Mouse (Mus musculus) midbrain, embryonic 12.5 days (tissue): Measurements from ENCODE around the gene Trf. TPM values are rescaled to one million over a fixed set of nuclear protein-coding genes. Genes with fewer than 3 reads are reported as not detected.
"Not testable (repeated sequence)": the region's sequence is repeated elsewhere in the genome, so short reads cannot be mapped to it uniquely, and the experiment has no call there.

Experiments
- ATAC-seq: fragments of 200-750 bp; cut with Nextera tagmentation; 2 replicates; pipeline ENCODE4 v1.8.0; 2017; ENCODE audit warnings: low read depth, moderate TSS enrichment, moderate library complexity; ENCODE audit not compliant: low FRiP score
- H3K27ac ChIP-seq: fragments of 300-500 bp; sonication (generic); replicated peaks from 2 replicates; pipeline ENCODE4 v1.5.1; 2016; ENCODE audit warnings: mild to moderate bottlenecking
- H3K27me3 ChIP-seq: fragments of 300-500 bp; sonication (generic); 2 replicates; pipeline ENCODE4 v1.6.1; 2016; ENCODE audit warnings: mild to moderate bottlenecking
- H3K36me3 ChIP-seq: fragments of 300-500 bp; sonication (generic); 2 replicates; pipeline ENCODE4 v1.6.1; 2016
- H3K4me1 ChIP-seq: fragments of 300-500 bp; sonication (generic); 2 replicates; pipeline ENCODE4 v1.6.1; 2016
- H3K4me2 ChIP-seq: fragments of 300-500 bp; sonication (generic); replicated peaks from 2 replicates; pipeline ENCODE4 v1.6.1; 2016; ENCODE audit warnings: mild to moderate bottlenecking, moderate library complexity
- H3K4me3 ChIP-seq: fragments of 300-500 bp; sonication (generic); 2 replicates; pipeline ENCODE4 v1.5.1; 2016; ENCODE audit warnings: mild to moderate bottlenecking
- H3K9ac ChIP-seq: fragments of 300-500 bp; sonication (generic); replicated peaks from 2 replicates; pipeline ENCODE4 v1.6.1; 2016; ENCODE audit warnings: mild to moderate bottlenecking, moderate library complexity
- H3K9me3 ChIP-seq: fragments of 300-500 bp; sonication (generic); 2 replicates; pipeline ENCODE4 v1.6.1; 2016; ENCODE audit warnings: mild to moderate bottlenecking
- WGBS: fragments of 180-500 bp; shearing (Covaris S2); methylation state at CpG from one replicate; pipeline ENCODE4 v1.1.7; 2016; 5-methylcytosine and 5-hydroxymethylcytosine counted together
- polyA plus RNA-seq: library from polyadenylated mRNA; unstranded; fragments of >200 nt; fragmentation: Nextera tagmentation; extraction: Ambion mirVana; gene quantifications from 2 replicates; pipeline ENCODE4 v1.2.1, GENCODE M21; 2016

Gene Trf
- polyA plus RNA-seq, 1 experiment from 2014 or later = 16.9 TPM

DNA sequence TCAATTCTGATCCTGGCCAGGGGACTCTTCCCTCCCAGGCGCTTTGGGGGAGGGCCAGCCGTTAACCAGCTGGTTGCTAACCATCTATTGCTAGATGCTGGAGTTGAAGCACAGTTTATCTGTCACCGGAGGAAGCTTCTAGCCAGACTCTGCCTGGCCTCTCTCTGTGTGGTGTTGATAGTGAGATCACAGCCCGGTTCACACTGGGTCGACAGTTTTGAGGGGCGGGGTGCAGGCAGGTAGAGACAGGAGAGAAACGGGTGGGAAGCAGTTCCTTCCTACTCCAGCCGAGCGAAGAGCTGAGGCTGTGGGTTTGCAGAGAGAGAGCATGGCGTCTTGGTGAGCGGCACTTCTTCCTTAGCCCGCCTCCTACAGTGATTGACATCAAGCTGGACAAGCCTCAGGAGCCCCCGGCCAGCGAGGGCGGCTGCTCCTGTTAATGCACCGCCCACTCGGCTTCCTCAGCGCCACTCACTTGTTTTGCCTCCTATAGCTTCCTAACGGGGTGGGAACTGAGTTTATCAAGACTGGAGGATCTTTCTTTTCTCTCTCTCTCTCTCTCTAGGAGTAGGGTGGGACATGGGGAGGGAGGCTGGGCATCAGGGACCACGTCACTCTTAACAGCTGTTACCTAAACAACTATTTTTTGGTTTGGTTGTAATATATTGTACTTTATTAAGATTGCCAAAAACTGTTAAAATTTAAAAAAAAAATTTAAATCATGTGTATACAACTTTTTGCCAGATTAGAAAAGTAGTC, 49.3 kb downstream of the Trf start:
- Histone ChIP-seq H3K9me3 (no peaks in the 10 kb centered on the region), H3K4me2 (peak overlapping the region; percentile 57), H3K9ac (peak overlapping the region; percentile 53; the same call in 1 of the 2 replicates), H3K27ac (peak overlapping the region; percentile 61), H3K4me3 (peak overlapping the region; percentile 32), H3K36me3 (peaks cover 32% of the 10 kb centered on the region), H3K4me1 (peaks cover 15% of the 10 kb centered on the region), H3K27me3 (no peaks in the 10 kb centered on the region)
- peak; percentile 90 for ATAC-seq
- WGBS = 3% methylated on average over 20 of the region's 20 CpGs

DNA sequence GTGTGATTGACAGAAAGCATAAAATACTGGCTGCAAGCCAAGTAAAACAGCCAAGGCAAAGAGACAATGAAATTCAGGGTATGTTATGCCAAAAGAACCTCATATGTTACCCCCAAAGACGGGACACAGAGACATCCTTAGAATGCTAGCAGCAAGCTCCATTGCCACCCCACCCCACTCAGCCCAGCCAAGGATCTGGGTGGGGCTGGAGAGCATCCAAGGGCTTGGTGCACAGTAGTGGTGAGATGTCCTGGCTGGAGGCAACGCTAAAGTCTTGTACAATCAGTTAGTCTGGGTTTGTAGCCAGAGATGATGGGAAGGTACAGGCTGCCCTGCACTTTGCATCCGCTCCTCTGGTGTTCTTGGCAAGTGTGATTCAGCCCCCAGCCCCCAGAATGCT, 49.9 kb downstream of the Trf start:
- peaks cover 15% of the 10 kb centered on the region for H3K4me1 ChIP-seq
- 72% methylated on average over 3 of the region's 3 CpGs for WGBS
- peak; percentile 10; the same call in 1 of the 2 replicates for ATAC-seq
- H3K27me3 ChIP-seq = no peaks in the 10 kb centered on the region
- peak overlapping the region; percentile 32; the same call in 1 of the 2 replicates for H3K4me3 ChIP-seq
- H3K9me3 ChIP-seq = no peaks in the 10 kb centered on the region
- H3K9ac ChIP-seq = peak overlapping the region; percentile 53; the same call in 1 of the 2 replicates
- peak overlapping the region; percentile 61; the same call in 1 of the 2 replicates for H3K27ac ChIP-seq
- H3K36me3 ChIP-seq = peaks cover 30% of the 10 kb centered on the region
- H3K4me2 ChIP-seq = peak overlapping the region; percentile 57

DNA sequence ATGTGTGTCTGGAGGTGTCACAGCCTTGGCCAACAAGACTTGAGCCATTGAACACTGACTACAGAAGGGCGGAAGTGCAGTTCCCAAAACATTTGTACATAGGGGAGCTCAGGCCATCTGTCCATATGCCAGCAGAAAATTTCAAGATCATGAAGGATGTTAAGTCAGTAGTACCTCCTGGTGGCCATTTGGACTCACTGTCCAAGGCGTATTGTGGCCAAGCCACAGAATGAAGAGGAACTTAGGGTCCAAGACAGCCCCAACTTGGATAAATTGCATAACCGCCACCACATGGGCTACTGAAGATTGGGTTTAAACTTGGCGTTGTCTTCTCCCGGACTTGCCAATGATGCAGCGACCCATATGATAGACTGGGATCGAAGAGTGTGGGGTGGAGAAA, 54.6 kb downstream of the Trf start:
- H3K27ac ChIP-seq = no peak overlapping the region
- no peak overlapping the region for H3K4me2 ChIP-seq
- no peaks in the 10 kb centered on the region for H3K9me3 ChIP-seq
- H3K4me1 ChIP-seq = peaks cover 10% of the 10 kb centered on the region
- H3K36me3 ChIP-seq = peaks cover 31% of the 10 kb centered on the region
- no peak overlapping the region for H3K4me3 ChIP-seq
- no peaks in the 10 kb centered on the region for H3K27me3 ChIP-seq
- ATAC-seq = no peak
- WGBS = 97% methylated on average over 7 of the region's 7 CpGs
- no peak overlapping the region for H3K9ac ChIP-seq

DNA sequence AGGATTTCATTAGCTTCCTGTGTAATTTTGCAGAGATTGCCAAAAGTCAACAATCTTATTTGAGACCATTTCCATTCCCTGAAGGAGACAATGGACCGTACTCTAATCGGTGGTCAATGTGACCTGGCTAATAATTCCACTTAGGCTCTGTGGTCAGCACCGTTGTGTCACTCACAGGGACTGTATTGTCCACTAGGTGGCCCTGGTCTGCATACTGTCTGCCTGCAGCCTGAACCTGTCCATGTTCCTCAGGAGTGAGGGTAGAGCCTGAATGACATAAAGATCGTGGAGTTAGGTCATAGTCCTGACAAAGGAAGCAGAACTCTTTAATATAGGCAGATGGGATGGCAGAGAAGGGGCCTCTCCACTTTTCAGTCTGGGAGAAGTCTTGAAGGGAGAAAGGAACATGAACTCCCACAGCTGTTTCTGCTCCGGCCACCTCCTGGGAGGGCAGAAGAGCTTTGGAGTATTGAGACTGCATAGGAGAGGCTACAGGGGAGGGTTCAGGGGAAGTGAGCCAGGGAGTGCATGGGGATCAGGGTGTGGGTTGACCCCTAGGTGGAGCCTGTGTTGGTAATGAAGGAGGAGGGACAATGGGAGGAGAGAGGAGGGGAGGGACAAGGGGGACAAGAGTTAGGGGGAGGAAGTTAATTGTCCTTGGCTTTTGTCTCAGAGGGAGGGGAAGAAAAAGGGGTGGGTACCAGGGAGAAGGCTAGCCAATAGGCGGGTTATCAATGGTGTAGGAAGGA, 55.3 kb downstream of the Trf start:
- Histone ChIP-seq H3K36me3 (peaks cover 31% of the 10 kb centered on the region), H3K4me1 (peaks cover 2% of the 10 kb centered on the region; the same call in 1 of the 2 replicates), H3K4me2 (no peak overlapping the region), H3K27me3 (no peaks in the 10 kb centered on the region), H3K27ac (no peak overlapping the region), H3K4me3 (no peak overlapping the region), H3K9ac (no peak overlapping the region), H3K9me3 (no peaks in the 10 kb centered on the region)
- 61% methylated on average over 6 of the region's 6 CpGs for WGBS
- no peak for ATAC-seq

DNA sequence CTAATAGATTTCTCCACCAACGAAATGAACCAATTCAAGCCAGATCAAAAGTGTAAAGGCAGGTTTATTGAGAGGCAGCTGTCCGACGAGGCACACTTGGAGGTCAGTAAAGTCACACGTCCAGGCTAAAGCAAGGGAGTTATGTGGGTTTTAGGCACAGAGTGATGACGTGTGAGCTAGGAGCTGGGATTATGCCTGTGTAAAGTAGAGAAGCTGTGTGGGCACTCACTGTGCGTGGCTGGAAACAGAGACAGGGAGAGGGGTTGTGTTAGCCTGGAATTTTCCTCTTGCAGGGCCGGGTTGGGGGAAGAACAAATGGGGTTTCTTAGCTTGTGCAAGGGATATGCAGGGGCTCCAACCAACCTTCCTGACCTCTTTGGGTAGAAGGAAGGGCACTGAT, 61.5 kb downstream of the Trf start:
- no peaks in the 10 kb centered on the region for H3K9me3 ChIP-seq

DNA sequence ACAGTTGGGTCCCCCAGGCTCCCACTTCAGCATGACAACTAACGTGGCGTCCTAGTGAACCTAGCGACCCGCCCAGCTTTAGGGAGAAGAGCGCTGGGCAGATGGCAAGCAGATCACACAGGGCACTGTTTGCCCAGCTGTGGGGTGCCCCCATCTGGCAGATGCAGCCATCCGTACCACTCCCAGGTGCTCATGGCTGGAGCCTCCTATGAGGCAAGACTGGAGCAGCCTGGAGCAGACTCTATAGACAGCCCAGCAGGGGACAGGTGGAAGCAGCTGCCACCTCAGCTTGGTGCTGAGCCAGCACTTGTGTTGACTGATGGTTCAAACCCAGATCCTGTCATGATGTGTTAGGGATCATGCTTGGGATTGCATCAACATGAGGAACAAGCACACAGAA, 62.2 kb downstream of the Trf start:
- no peak overlapping the region for H3K27ac ChIP-seq
- no peak for ATAC-seq
- no peaks in the 10 kb centered on the region for H3K9me3 ChIP-seq
- 73% methylated on average over 6 of the region's 6 CpGs for WGBS
- 0 out of 2 replicates have a peak, but pooled peaks cover 2% of the 10 kb centered on the region for H3K4me1 ChIP-seq
- no peak overlapping the region for H3K9ac ChIP-seq
- no peaks in the 10 kb centered on the region for H3K27me3 ChIP-seq
- H3K4me3 ChIP-seq = no peak overlapping the region
- H3K36me3 ChIP-seq = peaks cover 49% of the 10 kb centered on the region
- H3K4me2 ChIP-seq = no peak overlapping the region

More for the DNA sequence above, 61.5 kb downstream of the Trf start:
- Histone ChIP-seq H3K4me1 (0 out of 2 replicates have a peak, but pooled peaks cover 2% of the 10 kb centered on the region), H3K27ac (no peak overlapping the region), H3K36me3 (peaks cover 42% of the 10 kb centered on the region), H3K27me3 (no peaks in the 10 kb centered on the region), H3K9ac (no peak overlapping the region), H3K4me2 (no peak overlapping the region), H3K4me3 (no peak overlapping the region)
- no peak for ATAC-seq
- 81% methylated on average over 7 of the region's 7 CpGs for whole genome bisulfite sequencing

DNA sequence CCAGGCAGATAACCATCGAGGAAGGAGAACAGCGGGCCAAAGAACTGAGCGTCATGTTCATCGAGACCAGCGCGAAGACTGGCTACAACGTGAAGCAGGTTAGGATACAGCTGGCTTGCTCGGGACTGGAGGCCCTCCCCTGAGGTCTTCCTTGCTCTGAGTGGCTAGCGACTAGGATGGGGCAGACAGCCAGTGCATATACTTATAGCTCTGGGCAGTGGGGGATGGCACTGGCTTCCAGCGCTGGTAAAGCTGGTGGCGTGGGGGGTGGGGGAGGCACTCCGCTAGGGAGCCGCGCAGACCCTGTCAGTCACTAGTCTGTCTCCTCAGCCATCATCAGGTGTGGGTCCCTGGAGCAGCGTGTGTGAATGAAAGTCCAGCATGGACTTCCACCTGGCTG, 66.4 kb downstream of the Trf start:
- H3K9me3 ChIP-seq = no peaks in the 10 kb centered on the region
- H3K4me3 ChIP-seq = no peak overlapping the region
- 0 out of 2 replicates have a peak, but pooled peaks cover 2% of the 10 kb centered on the region for H3K4me1 ChIP-seq
- no peak for ATAC-seq
- H3K4me2 ChIP-seq = no peak overlapping the region
- H3K9ac ChIP-seq = no peak overlapping the region
- WGBS = 81% methylated on average over 15 of the region's 15 CpGs
- H3K36me3 ChIP-seq = peaks cover 57% of the 10 kb centered on the region
- H3K27ac ChIP-seq = no peak overlapping the region
- no peaks in the 10 kb centered on the region for H3K27me3 ChIP-seq

DNA sequence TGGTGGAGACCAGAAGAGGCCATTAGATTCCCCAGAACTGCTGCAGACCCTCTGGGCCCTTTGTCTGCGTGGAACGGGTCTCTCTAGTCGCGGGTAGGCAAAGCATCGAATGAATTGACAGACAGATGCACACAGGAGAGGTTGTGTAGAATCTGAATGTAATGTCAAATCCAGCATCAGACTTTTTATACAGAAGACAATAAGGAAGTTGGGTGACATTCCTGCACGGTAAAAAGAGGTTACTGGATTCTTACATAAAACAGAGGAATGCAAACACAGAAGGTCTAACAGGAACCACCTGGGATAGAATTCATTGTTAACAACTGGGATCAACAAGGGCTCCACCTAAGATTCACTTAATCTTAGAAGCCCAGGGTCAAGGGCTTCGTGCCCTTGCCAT, 75.1 kb downstream of the Trf start:
- H3K27me3 ChIP-seq, H3K27ac ChIP-seq, H3K4me3 ChIP-seq, ATAC-seq, H3K9me3 ChIP-seq, H3K4me1 ChIP-seq, H3K36me3 ChIP-seq, H3K4me2 ChIP-seq, H3K9ac ChIP-seq: not testable (repeated sequence)
- 89% methylated on average over 7 of the region's 7 CpGs for WGBS

DNA sequence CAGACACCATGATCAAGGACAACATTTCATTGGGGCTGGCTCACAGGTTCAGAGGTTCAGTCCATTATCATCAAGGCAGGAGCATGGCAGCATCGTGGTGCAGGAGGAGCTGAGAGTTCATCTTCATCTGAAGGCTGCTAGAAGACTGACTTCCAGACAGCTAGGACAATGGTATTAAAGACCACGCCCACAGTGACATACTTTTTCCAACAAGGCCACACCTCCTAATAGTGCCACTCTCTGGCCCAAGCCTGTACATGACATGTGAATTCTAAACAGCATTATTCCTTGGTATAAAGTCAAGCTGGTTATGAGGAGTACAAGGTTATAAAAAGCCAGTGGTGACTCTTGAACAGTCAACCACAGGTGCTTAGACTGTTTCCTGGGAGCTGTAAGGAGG, 75.7 kb downstream of the Trf start:
- no peak overlapping the region for H3K9ac ChIP-seq
- H3K27me3 ChIP-seq = no peaks in the 10 kb centered on the region
- peaks cover 2% of the 10 kb centered on the region; the same call in 1 of the 2 replicates for H3K36me3 ChIP-seq
- no peak overlapping the region for H3K4me2 ChIP-seq
- 86% methylated on average over 2 of the region's 2 CpGs for WGBS
- peaks cover 8% of the 10 kb centered on the region for H3K4me1 ChIP-seq
- no peaks in the 10 kb centered on the region for H3K9me3 ChIP-seq
- H3K4me3 ChIP-seq = no peak overlapping the region
- ATAC-seq = no peak
- H3K27ac ChIP-seq = no peak overlapping the region

Other genes with a start within 250 kb of the Trf start
- gene Slco2a1, start 241.7 kb downstream of the Trf start, polyA plus RNA-seq = 0.56 and 0.79 TPM in 2 replicates
- 38.2 and 47.2 TPM in 2 replicates for gene Rab6b, start 118.7 kb downstream of the Trf start, polyA plus RNA-seq
- 55.2 and 55.5 TPM in 2 replicates for gene Srprb, start 28.3 kb downstream of the Trf start, polyA plus RNA-seq
- gene Gm20425, start 137 bp downstream of the Trf start, polyA plus RNA-seq = 1.7 and 5.3 TPM in 2 replicates
- 2.5 and 3.0 TPM in 2 replicates for gene 1300017J02Rik, start 74.6 kb upstream of the Trf start, polyA plus RNA-seq
- gene Topbp1, start 74.8 kb upstream of the Trf start, polyA plus RNA-seq = 77.6 and 79.2 TPM in 2 replicates
- gene Cdv3, start 135.4 kb upstream of the Trf start, polyA plus RNA-seq = 100 and 111 TPM in 2 replicates
- 2.4 and 5.5 TPM in 2 replicates for gene Bfsp2, start 250.0 kb upstream of the Trf start, polyA plus RNA-seq